Comparison of ENCODE assay signal across 25 mouse cellular contexts in genomic region chr7:112130660-112131059, GRCm38 (mm10). TPM values are rescaled to one million over a fixed set of nuclear protein-coding genes. Genes with fewer than 3 reads are reported as not detected.
DNase-seq lines count a peak whose midpoint lies in the region; ATAC-seq and TF ChIP-seq lines count a peak whose summit lies in the region.
"Had no signal": no experiment of that assay in that cellular context is flagged by ENCODE, and none has a peak within 500 bp of the region (broad histone marks: within the 10 kb centered on the region; RNA-seq: fewer than 3 reads in every experiment).

No protein-coding gene starts in this region.

- no peak for ATAC-seq in lung, postnatal 0 days
- ATAC-seq: CD4-positive, CD25-positive, alpha-beta regulatory T cell, adult 4 months; forebrain, embryonic 14.5 days; forebrain, postnatal 0 days; inflammation-experienced regulatory T-cells, adult 6 months; intestine, embryonic 16.5 days had no signal

- no peak overlapping the region for H3K9ac ChIP-seq in lung, postnatal 0 days (replicated peaks; ENCODE audit: low read depth)
- H3K9ac ChIP-seq: embryonic facial prominence, embryonic 12.5 days; embryonic facial prominence, embryonic 15.5 days; forebrain, postnatal 0 days; hindbrain, embryonic 12.5 days; hindbrain, embryonic 15.5 days had no signal

- no peaks in the 10 kb centered on the region for H3K4me1 ChIP-seq in lung, postnatal 0 days (ENCODE audit: insufficient read depth, low read depth, low read length)

- no peaks in the 10 kb centered on the region for H3K36me3 ChIP-seq in lung, postnatal 0 days (ENCODE audit: insufficient read depth, low read length)
- H3K36me3 ChIP-seq: embryonic facial prominence, embryonic 12.5 days; embryonic facial prominence, embryonic 15.5 days; G1E; hindbrain, embryonic 12.5 days; hindbrain, embryonic 15.5 days had no signal

- WGBS in lung, postnatal 0 days = 94% methylated on average over 3 of the region's 3 CpGs

- TF ChIP-seq CTCF in layer of hippocampus, adult 2 months (conservative IDR thresholded peaks at IDR 0.05) = no peak
- no peak for TF ChIP-seq CTCF in lung, postnatal 0 days (IDR thresholded peaks at IDR 0.05)

- H3K9me3 ChIP-seq in lung, postnatal 0 days (ENCODE audit: low read length) = no peaks in the 10 kb centered on the region
- H3K9me3 ChIP-seq: embryonic facial prominence, embryonic 12.5 days; embryonic facial prominence, embryonic 15.5 days; hindbrain, embryonic 12.5 days; hindbrain, embryonic 15.5 days had no signal

- no peak overlapping the region for H3K4me3 ChIP-seq in layer of hippocampus, adult 2 months
- H3K4me3 ChIP-seq in lung, postnatal 0 days (ENCODE audit: low read depth, low read length) = no peak overlapping the region
- H3K4me3 ChIP-seq: embryonic facial prominence, embryonic 12.5 days; embryonic facial prominence, embryonic 15.5 days; gastrocnemius, adult 2 months; hindbrain, embryonic 12.5 days; hindbrain, embryonic 15.5 days had no signal

- H3K4me2 ChIP-seq in lung, postnatal 0 days (replicated peaks; ENCODE audit: low read depth, low read length) = no peak overlapping the region
- H3K4me2 ChIP-seq: embryonic facial prominence, embryonic 12.5 days; embryonic facial prominence, embryonic 15.5 days; heart, embryonic 11.5 days; hindbrain, embryonic 12.5 days; hindbrain, embryonic 15.5 days had no signal

- H3K27ac ChIP-seq in layer of hippocampus, adult 2 months = peak overlapping the region; percentile 36; the same call in 1 of the 2 replicates
- no peak overlapping the region for H3K27ac ChIP-seq in lung, postnatal 0 days (ENCODE audit: low read length)
- H3K27ac ChIP-seq: embryonic facial prominence, embryonic 12.5 days; gastrocnemius, adult 2 months; hindbrain, embryonic 12.5 days; hindbrain, embryonic 15.5 days had no signal

- DNase-seq in layer of hippocampus, adult 2 months (ENCODE audit: low spot score in 2 of 2) = no peak
- no peak for DNase-seq in layer of hippocampus, adult 9-11 months
- peak; percentile 49 for DNase-seq in MN1 (ENCODE audit: low spot score)
- DNase-seq in induced T-regulatory cell, adult 2 months (ENCODE audit: low read depth) = peak; percentile 32
- no peak for DNase-seq in lung, adult 18-20 months
- no peak for DNase-seq in lung, postnatal 0 days (ENCODE audit: low spot score)
- DNase-seq: adrenal gland, adult 2 months; adrenal gland, postnatal 14 days; cerebellum, adult 11 months; forebrain, postnatal 0 days; gastrocnemius, adult 2 months; gastrocnemius, postnatal 14 days; heart, postnatal 10 days; heart, postnatal 36 days; kidney, adult 18-20 months had no signal

- H3K27me3 ChIP-seq in lung, postnatal 0 days (replicated peaks; ENCODE audit: insufficient read depth, low read length) = no peaks in the 10 kb centered on the region
- H3K27me3 ChIP-seq: embryonic facial prominence, embryonic 12.5 days; embryonic facial prominence, embryonic 15.5 days; hindbrain, embryonic 12.5 days; hindbrain, embryonic 15.5 days had no signal

- TF ChIP-seq EP300 in lung, postnatal 0 days (IDR thresholded peaks at IDR 0.05) = no peak

RNA-seq across cellular contexts. Expression of gene Dkk3, which starts 28.2 kb away (rescaled TPM):
- total RNA-seq in layer of hippocampus, adult 2 months (2021) = 100 to 1,000 TPM; 253 to 270 TPM
- 82.5 and 88.3 TPM in 2 replicates for polyA plus RNA-seq in lung, postnatal 0 days (2015; fragmentation: Nextera tagmentation; extraction: Ambion mirVana)
- polyA plus RNA-seq: G1E had no signal

Comparison
In these comparisons a context has a peak if more than half of its experiments do, and no peak if none do; other contexts are left out.
1. DNase-seq: peak in MN1 (single experiment) and induced T-regulatory cell, adult 2 months (single experiment); none in layer of hippocampus, adult 2 months (0 of 2), layer of hippocampus, adult 9-11 months (single experiment), lung, adult 18-20 months (0 of 2) and lung, postnatal 0 days (single experiment).